Comparison of ENCODE assay signal across 26 mouse cellular contexts in the genomic region with DNA sequence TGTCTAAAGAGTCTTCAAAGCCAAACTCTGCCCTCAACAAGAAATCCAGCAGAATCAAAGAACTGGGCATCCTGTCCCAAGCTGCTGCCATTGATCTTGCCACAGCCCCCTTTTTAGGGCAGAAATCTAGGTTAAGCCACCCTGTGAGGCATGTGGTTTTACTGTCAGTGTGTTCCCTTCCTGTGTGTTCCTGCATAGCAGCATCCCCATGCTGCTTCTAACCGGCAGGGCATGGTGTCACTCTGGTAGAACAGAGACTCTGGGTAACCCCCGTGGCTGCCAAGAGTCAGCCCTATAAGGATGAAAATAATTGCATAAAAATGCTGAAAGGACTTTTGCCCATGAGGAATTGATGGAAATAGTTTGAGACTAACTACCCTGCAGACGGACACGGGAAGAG. TPM values are rescaled to one million over a fixed set of nuclear protein-coding genes. Genes with fewer than 3 reads are reported as not detected.
DNase-seq lines count a peak whose midpoint lies in the region; ATAC-seq and TF ChIP-seq lines count a peak whose summit lies in the region.
"Had no signal": no experiment of that assay in that cellular context is flagged by ENCODE, and none has a peak within 500 bp of the region (broad histone marks: within the 10 kb centered on the region; RNA-seq: fewer than 3 reads in every experiment).

No protein-coding gene starts in this region.

- H3K9ac ChIP-seq in embryonic facial prominence, embryonic 14.5 days (ENCODE audit: low read depth, low read length), result no peak overlapping the region
- no peak overlapping the region for H3K9ac ChIP-seq in embryonic facial prominence, embryonic 15.5 days
- no peak overlapping the region for H3K9ac ChIP-seq in limb, embryonic 14.5 days (ENCODE audit: low read depth, low read length, severe bottlenecking)
- H3K9ac ChIP-seq: embryonic facial prominence, embryonic 12.5 days; forebrain, embryonic 12.5 days; forebrain, embryonic 15.5 days; hindbrain, embryonic 12.5 days; hindbrain, embryonic 15.5 days had no signal

- no peaks in the 10 kb centered on the region; the same call in 1 of the 2 replicates for H3K4me1 ChIP-seq in embryonic facial prominence, embryonic 14.5 days (ENCODE audit: control insufficient read depth, insufficient read depth, low read length)
- no peaks in the 10 kb centered on the region for H3K4me1 ChIP-seq in embryonic facial prominence, embryonic 10.5 days
- H3K4me1 ChIP-seq in embryonic facial prominence, embryonic 15.5 days, result no peaks in the 10 kb centered on the region
- no peaks in the 10 kb centered on the region for H3K4me1 ChIP-seq in limb, embryonic 14.5 days (ENCODE audit: control insufficient read depth, insufficient read depth, low read length)
- no peaks in the 10 kb centered on the region for H3K4me1 ChIP-seq in lung, adult 2 months (ENCODE audit: control insufficient read depth, insufficient read depth, low read length)
- H3K4me1 ChIP-seq: embryonic facial prominence, embryonic 12.5 days; forebrain, embryonic 12.5 days; forebrain, embryonic 15.5 days; hindbrain, embryonic 12.5 days; hindbrain, embryonic 15.5 days had no signal

- no peak for DNase-seq in embryonic facial prominence, embryonic 14.5 days (ENCODE audit: low spot score)
- no peak for DNase-seq in embryonic facial prominence, embryonic 10.5 days (ENCODE audit: low spot score)
- peak; percentile 30 for DNase-seq in Muller cell, postnatal 12 days (ENCODE audit: inconsistent ontology term)
- DNase-seq in limb, embryonic 14.5 days (ENCODE audit: low spot score), result no peak
- DNase-seq in layer of hippocampus, adult 9-11 months, result no peak
- no peak for DNase-seq in lung, adult 2 months
- DNase-seq in cerebellum, adult 9-10 months, result no peak
- DNase-seq: adrenal gland, adult 8-10 months; adrenal gland, postnatal 36 days; cerebellum, adult 2 months; cerebellum, postnatal 14 days; gastrocnemius, postnatal 25 days; heart, adult 2 months had no signal

- TF ChIP-seq POLR2A in limb, embryonic 14.5 days (IDR thresholded peaks at IDR 0.05; ENCODE audit: borderline replicate concordance, extremely low read depth, insufficient read depth, insufficient read length), result no peak
- no peak for TF ChIP-seq POLR2A in lung, adult 2 months (IDR thresholded peaks at IDR 0.05; ENCODE audit: borderline replicate concordance, extremely low read depth, low read depth, low read length)

- no peak for TF ChIP-seq CTCF in lung, adult 2 months (IDR thresholded peaks at IDR 0.05; ENCODE audit: insufficient read depth, low read length)

- no peaks in the 10 kb centered on the region for H3K27me3 ChIP-seq in embryonic facial prominence, embryonic 14.5 days (replicated peaks; ENCODE audit: control insufficient read depth, insufficient read depth, low read length)
- H3K27me3 ChIP-seq in embryonic facial prominence, embryonic 10.5 days (replicated peaks; ENCODE audit: low read depth, poor library complexity, severe bottlenecking), result no peaks in the 10 kb centered on the region
- no peaks in the 10 kb centered on the region for H3K27me3 ChIP-seq in embryonic facial prominence, embryonic 15.5 days
- no peaks in the 10 kb centered on the region for H3K27me3 ChIP-seq in limb, embryonic 14.5 days (ENCODE audit: control insufficient read depth, insufficient read depth, low read length)
- H3K27me3 ChIP-seq: embryonic facial prominence, embryonic 12.5 days; forebrain, embryonic 12.5 days; forebrain, embryonic 15.5 days; hindbrain, embryonic 12.5 days; hindbrain, embryonic 15.5 days had no signal

- peak; percentile 51; the same call in 1 of the 2 replicates for ATAC-seq in embryonic facial prominence, embryonic 14.5 days (ENCODE audit: low read depth)
- 0 out of 2 replicates have a peak, but pooled peaks have one; percentile 51 for ATAC-seq in embryonic facial prominence, embryonic 15.5 days (ENCODE audit: insufficient number of reproducible peaks, low FRiP score, low TSS enrichment, low read depth)
- peak; percentile 27; the same call in 1 of the 2 replicates for ATAC-seq in limb, embryonic 14.5 days (ENCODE audit: low FRiP score, low read depth)
- ATAC-seq: activated CD4-positive, CD25-positive, alpha-beta regulatory T cell, adult 4 months; forebrain, embryonic 15.5 days; intestine, postnatal 0 days had no signal

- WGBS in embryonic facial prominence, embryonic 14.5 days, result 71% methylated on average over 4 of the region's 4 CpGs
- WGBS in embryonic facial prominence, embryonic 10.5 days, result 89% methylated on average over 4 of the region's 4 CpGs
- WGBS in embryonic facial prominence, embryonic 15.5 days, result 54% methylated on average over 4 of the region's 4 CpGs
- WGBS in limb, embryonic 14.5 days, result 67% methylated on average over 4 of the region's 4 CpGs
- 75% methylated on average over 4 of the region's 4 CpGs for WGBS in lung, adult 2 months

- no peaks in the 10 kb centered on the region for H3K9me3 ChIP-seq in embryonic facial prominence, embryonic 14.5 days (ENCODE audit: control insufficient read depth, low read length)
- H3K9me3 ChIP-seq in embryonic facial prominence, embryonic 10.5 days, result no peaks in the 10 kb centered on the region
- no peaks in the 10 kb centered on the region for H3K9me3 ChIP-seq in embryonic facial prominence, embryonic 15.5 days (replicated peaks)
- no peaks in the 10 kb centered on the region for H3K9me3 ChIP-seq in limb, embryonic 14.5 days (ENCODE audit: control insufficient read depth, low read length)
- H3K9me3 ChIP-seq: embryonic facial prominence, embryonic 12.5 days; forebrain, embryonic 12.5 days; forebrain, embryonic 15.5 days; hindbrain, embryonic 12.5 days; hindbrain, embryonic 15.5 days had no signal

- no peaks in the 10 kb centered on the region for H3K36me3 ChIP-seq in embryonic facial prominence, embryonic 14.5 days (ENCODE audit: control insufficient read depth, insufficient read depth, low read length)
- H3K36me3 ChIP-seq in embryonic facial prominence, embryonic 10.5 days (replicated peaks), result no peaks in the 10 kb centered on the region
- no peaks in the 10 kb centered on the region for H3K36me3 ChIP-seq in embryonic facial prominence, embryonic 15.5 days
- H3K36me3 ChIP-seq in limb, embryonic 14.5 days (ENCODE audit: control insufficient read depth, insufficient read depth, low read length), result no peaks in the 10 kb centered on the region
- H3K36me3 ChIP-seq: embryonic facial prominence, embryonic 12.5 days; forebrain, embryonic 12.5 days; forebrain, embryonic 15.5 days; hindbrain, embryonic 12.5 days; hindbrain, embryonic 15.5 days had no signal

- H3K27ac ChIP-seq in embryonic facial prominence, embryonic 14.5 days (replicated peaks; ENCODE audit: low read depth, low read length), result no peak overlapping the region
- H3K27ac ChIP-seq in embryonic facial prominence, embryonic 10.5 days (replicated peaks), result no peak overlapping the region
- H3K27ac ChIP-seq in embryonic facial prominence, embryonic 15.5 days (replicated peaks), result no peak overlapping the region
- no peak overlapping the region for H3K27ac ChIP-seq in limb, embryonic 14.5 days (replicated peaks; ENCODE audit: low read depth, low read length)
- H3K27ac ChIP-seq: embryonic facial prominence, embryonic 12.5 days; forebrain, embryonic 12.5 days; forebrain, embryonic 15.5 days; heart, adult 2 months; hindbrain, embryonic 12.5 days; hindbrain, embryonic 15.5 days had no signal

- no peak overlapping the region for H3K4me2 ChIP-seq in embryonic facial prominence, embryonic 14.5 days (ENCODE audit: low read depth, low read length)
- no peak overlapping the region for H3K4me2 ChIP-seq in embryonic facial prominence, embryonic 15.5 days (replicated peaks)
- H3K4me2 ChIP-seq in limb, embryonic 14.5 days (replicated peaks; ENCODE audit: low read depth, low read length, severe bottlenecking), result no peak overlapping the region
- H3K4me2 ChIP-seq: embryonic facial prominence, embryonic 12.5 days; forebrain, embryonic 12.5 days; forebrain, embryonic 15.5 days; heart, embryonic 11.5 days; hindbrain, embryonic 12.5 days; hindbrain, embryonic 15.5 days had no signal

- no peak overlapping the region for H3K4me3 ChIP-seq in embryonic facial prominence, embryonic 14.5 days (ENCODE audit: low read depth, low read length)
- H3K4me3 ChIP-seq in embryonic facial prominence, embryonic 10.5 days, result no peak overlapping the region
- no peak overlapping the region for H3K4me3 ChIP-seq in embryonic facial prominence, embryonic 15.5 days (replicated peaks)
- no peak overlapping the region for H3K4me3 ChIP-seq in limb, embryonic 14.5 days (replicated peaks; ENCODE audit: low read length)
- H3K4me3 ChIP-seq in lung, adult 2 months (replicated peaks; ENCODE audit: extremely low read depth, low read depth, low read length), result no peak overlapping the region
- H3K4me3 ChIP-seq: embryonic facial prominence, embryonic 12.5 days; forebrain, embryonic 12.5 days; forebrain, embryonic 15.5 days; heart, adult 2 months; hindbrain, embryonic 12.5 days; hindbrain, embryonic 15.5 days had no signal

RNA-seq across cellular contexts. Expression of gene Il17a, which starts 44.8 kb away (rescaled TPM):
- polyA plus RNA-seq in embryonic facial prominence, embryonic 14.5 days (2014; fragmentation: Nextera tagmentation; extraction: Ambion mirVana), result not detected in 2 replicates
- not detected in 2 replicates for polyA plus RNA-seq in embryonic facial prominence, embryonic 10.5 days (2016; fragmentation: Nextera tagmentation; extraction: Ambion mirVana)
- not detected in 2 replicates for polyA plus RNA-seq in embryonic facial prominence, embryonic 15.5 days (2015; fragmentation: Nextera tagmentation; extraction: Ambion mirVana)
- not detected in 2 replicates for polyA plus RNA-seq in limb, embryonic 14.5 days (2012; rRNA removed)
- not detected in 2 replicates for polyA plus RNA-seq in limb, embryonic 14.5 days (2014; fragmentation: Nextera tagmentation; extraction: Ambion mirVana)
- polyA plus RNA-seq in lung, adult 2 months (2012; rRNA removed), result not detected in 2 replicates
- polyA plus RNA-seq: activated CD4-positive, CD25-positive, alpha-beta regulatory T cell, adult 4 months; cerebellum, adult 2 months; embryonic facial prominence, embryonic 12.5 days; forebrain, embryonic 12.5 days; forebrain, embryonic 15.5 days; gonadal fat pad, adult 2 months; heart, adult 2 months; heart, embryonic 11.5 days; heart, embryonic 14.5 days; heart, postnatal 0 days; hindbrain, embryonic 12.5 days; hindbrain, embryonic 15.5 days; intestine, embryonic 14.5 days; intestine, postnatal 0 days had no signal
